Mouse (Mus musculus) limb, embryonic 15.5 days (tissue): ENCODE measurements at regions not wholly inside any gene's neighbourhood (a gene's known extent, or its start where the extent isn't known, plus 50 kb on each side); places are given as distances from the start of the nearest gene placed in this dataset.
A peak's percentile ranks its signal among the peaks of the same experiment; 100 is the strongest.

Source experiments
- ATAC-seq: fragments of 200-750 bp; cut with Nextera tagmentation; 2 replicates; pipeline ENCODE4 v1.8.0; 2017; ENCODE audit warnings: low read depth, moderate TSS enrichment; ENCODE audit not compliant: insufficient number of reproducible peaks, low FRiP score, low TSS enrichment
- H3K27ac ChIP-seq: fragments of 300-500 bp; sonication (generic); 2 replicates; pipeline ENCODE4 v1.5.1; 2015; ENCODE audit warnings: moderate library complexity, mild to moderate bottlenecking, inconsistent platforms
- H3K27me3 ChIP-seq: fragments of 300-500 bp; sonication (generic); 2 replicates; pipeline ENCODE4 v1.6.1; 2015; ENCODE audit warnings: inconsistent platforms
- H3K36me3 ChIP-seq: fragments of 300-500 bp; sonication (generic); 2 replicates; pipeline ENCODE4 v1.6.1; 2015; ENCODE audit warnings: inconsistent platforms
- H3K4me1 ChIP-seq: fragments of 300-500 bp; sonication (generic); 2 replicates; pipeline ENCODE4 v1.6.1; 2015; ENCODE audit warnings: inconsistent platforms
- H3K4me2 ChIP-seq: fragments of 300-500 bp; sonication (generic); 2 replicates; pipeline ENCODE4 v1.6.1; 2015; ENCODE audit warnings: mild to moderate bottlenecking, inconsistent platforms
- H3K4me3 ChIP-seq: fragments of 300-500 bp; sonication (generic); 2 replicates; pipeline ENCODE4 v1.5.1; 2015; ENCODE audit warnings: mild to moderate bottlenecking, inconsistent platforms
- H3K9ac ChIP-seq: fragments of 300-500 bp; sonication (generic); 2 replicates; pipeline ENCODE4 v1.6.1; 2015; ENCODE audit warnings: inconsistent platforms
- H3K9me3 ChIP-seq: fragments of 300-500 bp; sonication (generic); 2 replicates; pipeline ENCODE4 v1.6.1; 2016; ENCODE audit warnings: inconsistent platforms
- WGBS: fragments of 180-500 bp; shearing (Covaris S2); methylation state at CpG from one replicate; pipeline ENCODE4 v1.1.7; 2015; 5-methylcytosine and 5-hydroxymethylcytosine counted together

DNA sequence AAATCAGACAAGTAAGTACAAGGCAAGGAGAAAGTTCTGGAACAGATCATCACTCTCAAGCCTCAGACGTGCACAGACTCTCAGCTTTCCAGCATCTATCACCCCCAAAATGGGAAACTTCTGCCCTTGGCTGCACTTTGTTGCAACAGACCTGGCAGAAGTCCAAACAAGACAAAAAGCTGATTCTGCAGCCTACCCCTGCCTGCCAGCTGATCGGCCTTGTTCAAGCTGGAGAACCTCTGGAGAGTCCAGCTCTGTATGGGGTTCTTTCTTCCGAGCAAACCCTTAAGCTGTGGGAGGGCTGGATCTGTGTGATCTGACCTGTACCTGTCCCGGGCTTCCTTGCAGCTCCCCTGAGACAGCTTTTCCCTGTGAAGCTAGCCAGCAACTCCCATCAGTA is 299.7 kb upstream of the Klf3 start:
- WGBS: 15% methylated on average over 4 of the region's 4 CpGs
- ATAC-seq: no peak

GRCm38 (mm10) chr5:64504507-64504906 is 298.7 kb upstream of the Klf3 start:
- Histone ChIP-seq H3K27me3 (no peaks in the 10 kb centered on the region), H3K9ac (no peak overlapping the region), H3K4me2 (no peak overlapping the region), H3K27ac (peak overlapping the region; percentile 60), H3K9me3 (no peaks in the 10 kb centered on the region), H3K36me3 (no peaks in the 10 kb centered on the region), H3K4me3 (no peak overlapping the region), H3K4me1 (peaks cover 49% of the 10 kb centered on the region)
- no peak for ATAC-seq
- WGBS: 58% methylated on average over 6 of the region's 6 CpGs

More for the DNA sequence above, 299.7 kb upstream of the Klf3 start:
- no peak overlapping the region for H3K4me3 ChIP-seq
- H3K9me3 ChIP-seq: no peaks in the 10 kb centered on the region
- H3K9ac ChIP-seq: no peak overlapping the region
- no peaks in the 10 kb centered on the region for H3K27me3 ChIP-seq
- H3K4me2 ChIP-seq: no peak overlapping the region
- H3K4me1 ChIP-seq: peaks cover 45% of the 10 kb centered on the region
- H3K27ac ChIP-seq: peak overlapping the region; percentile 19; the same call in 1 of the 2 replicates
- no peaks in the 10 kb centered on the region for H3K36me3 ChIP-seq

DNA sequence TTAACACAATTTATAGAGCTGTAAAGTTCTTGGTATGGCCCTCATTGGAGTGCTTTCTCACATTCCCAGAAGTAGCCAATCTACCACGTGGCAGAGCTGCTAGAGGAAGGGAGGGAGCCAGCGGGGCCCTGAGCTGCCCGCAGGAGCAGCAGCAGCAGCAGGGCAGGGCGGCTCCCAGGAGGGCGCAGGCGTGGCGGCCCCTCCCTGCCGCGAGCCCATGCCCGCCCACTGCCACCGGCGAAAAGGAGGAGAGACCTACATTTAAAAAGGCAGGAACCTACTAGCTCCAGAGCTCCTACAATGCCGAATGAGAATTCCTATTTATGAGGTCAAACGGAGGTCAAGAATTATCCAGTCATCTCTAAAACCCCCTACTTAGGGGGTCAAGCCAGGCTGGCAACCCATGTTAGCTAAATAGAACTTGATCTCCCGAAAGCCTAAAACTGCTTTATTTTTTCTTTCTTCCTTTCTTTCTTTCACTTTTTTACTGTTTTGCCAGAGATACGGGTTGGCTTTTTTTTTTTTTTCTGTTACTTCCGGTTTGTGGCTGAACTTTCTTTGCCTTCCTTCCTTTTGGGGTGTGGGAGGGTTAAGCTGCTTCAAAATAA is 297.9 kb upstream of the Klf3 start:
- H3K4me1 ChIP-seq: peaks cover 49% of the 10 kb centered on the region
- H3K4me2 ChIP-seq: peak overlapping the region; percentile 46
- peak overlapping the region; percentile 60 for H3K27ac ChIP-seq
- peak overlapping the region; percentile 27 for H3K4me3 ChIP-seq
- 0% methylated on average over 17 of the region's 17 CpGs for WGBS
- H3K27me3 ChIP-seq: no peaks in the 10 kb centered on the region
- no peaks in the 10 kb centered on the region for H3K36me3 ChIP-seq
- H3K9ac ChIP-seq: no peak overlapping the region
- no peaks in the 10 kb centered on the region for H3K9me3 ChIP-seq
- ATAC-seq: peak; percentile 82

- Histone ChIP-seq H3K36me3 (no peaks in the 10 kb centered on the region), H3K9ac (no peak overlapping the region), H3K9me3 (no peaks in the 10 kb centered on the region), H3K4me2 (peak overlapping the region; percentile 46), H3K27ac (peak overlapping the region; percentile 60), H3K4me1 (peaks cover 45% of the 10 kb centered on the region), H3K4me3 (peak overlapping the region; percentile 27), H3K27me3 (no peaks in the 10 kb centered on the region)
- 1% methylated on average over 15 of the region's 15 CpGs for WGBS
- ATAC-seq: no peak
Observed at GRCm38 (mm10) chr5:64505835-64506600, 297.2 kb upstream of the Klf3 start.

DNA sequence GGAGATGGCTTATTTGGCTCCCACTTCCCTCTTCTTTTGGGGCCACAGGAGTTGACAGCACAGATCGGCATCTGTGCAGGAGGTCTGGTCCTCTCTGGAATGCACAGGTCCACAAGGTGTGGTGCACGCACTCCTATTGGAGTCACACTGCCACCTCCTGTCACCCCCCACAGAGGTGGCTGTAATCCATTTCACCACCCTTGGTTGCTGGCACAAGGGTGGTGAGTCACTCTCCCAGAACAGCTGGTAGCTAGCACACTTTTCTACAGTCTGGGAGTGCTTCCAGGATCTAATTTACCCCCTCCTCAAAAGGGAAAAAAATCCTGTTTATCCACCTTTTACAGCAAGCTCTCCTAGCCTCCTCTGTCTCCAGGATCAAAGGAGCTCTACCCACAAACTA is 294.6 kb upstream of the Klf3 start:
- Histone ChIP-seq H3K36me3 (no peaks in the 10 kb centered on the region), H3K4me1 (peaks cover 38% of the 10 kb centered on the region), H3K27me3 (no peaks in the 10 kb centered on the region), H3K4me2 (no peak overlapping the region), H3K9me3 (no peaks in the 10 kb centered on the region), H3K27ac (peak overlapping the region; percentile 22; the same call in 1 of the 2 replicates), H3K9ac (no peak overlapping the region), H3K4me3 (no peak overlapping the region)
- WGBS: 60% methylated on average over 2 of the region's 2 CpGs
- no peak for ATAC-seq

GRCm38 (mm10) chr5:64513155-64513945 is 289.8 kb upstream of the Klf3 start:
- ATAC-seq: no peak
- no peak overlapping the region for H3K4me3 ChIP-seq
- no peak overlapping the region for H3K9ac ChIP-seq
- no peaks in the 10 kb centered on the region for H3K27me3 ChIP-seq
- 71% methylated on average over 20 of the region's 20 CpGs for WGBS
- H3K9me3 ChIP-seq: no peaks in the 10 kb centered on the region
- H3K4me1 ChIP-seq: peaks cover 10% of the 10 kb centered on the region; the same call in 1 of the 2 replicates
- no peak overlapping the region for H3K4me2 ChIP-seq
- H3K27ac ChIP-seq: no peak overlapping the region
- no peaks in the 10 kb centered on the region for H3K36me3 ChIP-seq

- Histone ChIP-seq H3K4me3 (no peak overlapping the region), H3K4me1 (peaks cover 8% of the 10 kb centered on the region; the same call in 1 of the 2 replicates), H3K9me3 (no peaks in the 10 kb centered on the region), H3K27me3 (no peaks in the 10 kb centered on the region), H3K4me2 (no peak overlapping the region), H3K9ac (no peak overlapping the region), H3K27ac (no peak overlapping the region), H3K36me3 (no peaks in the 10 kb centered on the region)
- 81% methylated on average over 13 of the region's 13 CpGs for WGBS
- no peak for ATAC-seq
Observed at GRCm38 (mm10) chr5:64516115-64516665, 287.0 kb upstream of the Klf3 start.

DNA sequence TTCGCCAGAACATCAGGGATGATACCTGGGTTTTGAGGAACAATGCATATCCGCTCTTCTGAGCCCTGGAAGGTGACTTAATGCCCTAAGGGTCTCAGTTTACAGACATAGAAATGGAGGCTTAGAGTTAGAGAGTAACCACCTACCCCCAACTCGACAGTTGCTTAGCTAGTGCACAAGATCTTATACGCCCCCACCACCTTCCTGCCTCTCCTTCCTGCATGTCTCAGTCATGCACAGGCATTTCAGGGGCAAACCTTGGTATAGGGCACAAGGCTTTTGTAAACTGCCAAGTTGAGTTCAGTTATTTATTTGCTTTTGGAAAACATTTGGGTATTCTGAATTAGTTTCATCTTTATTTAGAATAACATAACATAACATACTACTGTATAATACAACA is 285.9 kb upstream of the Klf3 start:
- H3K27me3 ChIP-seq: no peaks in the 10 kb centered on the region
- 85% methylated on average over 4 of the region's 4 CpGs for WGBS
- no peaks in the 10 kb centered on the region for H3K9me3 ChIP-seq
- no peak overlapping the region for H3K9ac ChIP-seq
- H3K27ac ChIP-seq: no peak overlapping the region
- H3K36me3 ChIP-seq: no peaks in the 10 kb centered on the region
- H3K4me1 ChIP-seq: peaks cover 9% of the 10 kb centered on the region; the same call in 1 of the 2 replicates
- no peak for ATAC-seq
- H3K4me3 ChIP-seq: no peak overlapping the region
- no peak overlapping the region for H3K4me2 ChIP-seq

- H3K4me1 ChIP-seq: peaks cover 7% of the 10 kb centered on the region; the same call in 1 of the 2 replicates
- no peak overlapping the region for H3K9ac ChIP-seq
- ATAC-seq: no peak
- WGBS: 52% methylated on average over 3 of the region's 3 CpGs
- no peaks in the 10 kb centered on the region for H3K36me3 ChIP-seq
- no peaks in the 10 kb centered on the region for H3K27me3 ChIP-seq
- no peak overlapping the region for H3K27ac ChIP-seq
- no peak overlapping the region for H3K4me2 ChIP-seq
- H3K4me3 ChIP-seq: no peak overlapping the region
- no peaks in the 10 kb centered on the region for H3K9me3 ChIP-seq
Observed at GRCm38 (mm10) chr5:64517835-64518234, 285.4 kb upstream of the Klf3 start.

DNA sequence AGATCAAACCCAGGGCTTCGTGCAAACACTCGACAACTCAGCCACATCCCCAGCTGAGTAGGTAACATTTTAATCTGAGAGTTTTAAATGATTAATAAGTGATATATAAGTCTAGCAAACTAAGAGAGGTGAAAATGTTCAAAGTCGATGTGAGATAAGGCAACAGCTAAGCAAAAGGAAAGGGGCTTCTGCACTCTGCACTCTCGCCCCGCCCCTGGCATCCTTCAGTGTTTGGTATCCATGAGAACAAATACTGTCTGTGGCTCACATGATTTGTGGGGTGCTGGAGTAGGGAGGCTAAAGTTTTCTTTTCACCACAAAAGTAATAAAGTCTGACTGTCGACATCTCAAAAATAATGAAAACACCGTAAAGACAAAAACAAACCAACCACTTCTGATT is 284.2 kb upstream of the Klf3 start:
- no peak overlapping the region for H3K27ac ChIP-seq
- peaks cover 5% of the 10 kb centered on the region; the same call in 1 of the 2 replicates for H3K4me1 ChIP-seq
- no peaks in the 10 kb centered on the region for H3K36me3 ChIP-seq
- no peaks in the 10 kb centered on the region for H3K27me3 ChIP-seq
- no peak overlapping the region for H3K4me2 ChIP-seq
- H3K4me3 ChIP-seq: no peak overlapping the region
- ATAC-seq: no peak
- H3K9me3 ChIP-seq: no peaks in the 10 kb centered on the region
- no peak overlapping the region for H3K9ac ChIP-seq
- 71% methylated on average over 7 of the region's 7 CpGs for WGBS

DNA sequence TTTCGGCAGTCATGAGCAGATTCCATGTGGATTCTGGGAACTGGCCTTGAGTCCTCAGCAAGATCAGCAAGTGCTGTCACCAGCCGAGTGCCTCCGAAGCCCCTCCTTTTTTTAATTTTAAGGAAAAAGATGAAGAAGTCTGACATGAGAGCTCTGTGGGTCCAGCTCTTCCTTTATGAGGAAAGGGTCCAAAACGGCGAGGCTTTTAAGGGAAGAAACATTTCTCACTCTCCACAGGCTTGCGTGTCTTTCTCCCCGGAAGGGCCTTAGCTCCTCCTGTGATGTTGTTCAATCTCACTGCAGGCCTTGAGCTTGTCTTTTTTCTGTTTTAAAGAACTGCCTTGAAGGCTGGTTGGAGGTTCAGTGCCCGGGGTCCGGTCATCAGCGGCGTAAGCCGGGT is 283.5 kb upstream of the Klf3 start:
- H3K27ac ChIP-seq: no peak overlapping the region
- no peak for ATAC-seq
- 84% methylated on average over 12 of the region's 12 CpGs for WGBS
- H3K9ac ChIP-seq: no peak overlapping the region
- peaks cover 5% of the 10 kb centered on the region; the same call in 1 of the 2 replicates for H3K4me1 ChIP-seq
- H3K36me3 ChIP-seq: no peaks in the 10 kb centered on the region
- no peak overlapping the region for H3K4me3 ChIP-seq
- H3K9me3 ChIP-seq: no peaks in the 10 kb centered on the region
- H3K4me2 ChIP-seq: no peak overlapping the region
- no peaks in the 10 kb centered on the region for H3K27me3 ChIP-seq
